ENCODE assay signal across 10 mouse cellular contexts in the genomic region with DNA sequence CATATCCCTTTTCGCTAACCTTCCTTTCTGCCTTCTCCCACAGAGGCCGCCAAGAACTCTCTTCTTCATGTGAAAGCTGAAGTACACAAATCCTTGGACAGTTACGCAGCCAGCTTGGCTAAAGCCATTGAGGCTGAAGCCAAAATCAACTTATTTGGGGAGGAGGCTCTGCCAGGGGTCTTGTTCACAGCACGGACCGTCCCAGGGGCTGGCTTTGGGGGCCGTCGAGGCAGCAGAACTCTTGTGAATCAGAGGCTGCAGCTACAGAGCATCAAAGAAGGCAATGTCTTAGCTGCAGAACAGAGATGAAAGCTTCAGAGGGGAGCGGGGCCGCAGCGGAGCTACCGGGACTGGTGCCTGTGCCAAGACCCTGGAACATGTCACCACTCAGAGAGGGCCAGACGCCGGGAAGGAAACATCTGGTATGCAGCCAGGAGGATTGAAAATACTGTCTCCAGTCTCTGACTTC. TPM values are rescaled to one million over a fixed set of nuclear protein-coding genes. Genes with fewer than 3 reads are reported as not detected.
DNase-seq lines count a peak whose midpoint lies in the region; ATAC-seq lines count a peak whose summit lies in the region.
"Had no signal": no experiment of that assay in that cellular context is flagged by ENCODE, and none has a peak within 500 bp of the region (broad histone marks: within the 10 kb centered on the region; RNA-seq: fewer than 3 reads in every experiment).

No protein-coding gene starts in this region.

- DNase-seq in left cerebral cortex, postnatal 14 days (ENCODE audit: low spot score in 2 of 2), result peak; percentile 20 to 29
- DNase-seq in left cerebral cortex, adult 11 months (ENCODE audit: low spot score), result no peak
- DNase-seq in gastrocnemius, postnatal 14 days, result peak; percentile 39
- DNase-seq in lung, postnatal 4 days, result peak; percentile 40 to 71
- no peak for DNase-seq in frontal cortex, adult 2 months (ENCODE audit: extremely low spot score in 1 of 2, low spot score in 1 of 2)
- no peak for DNase-seq in spleen, adult 12 weeks (ENCODE audit: low spot score)
- no peak for DNase-seq in cerebellum, postnatal 4 days (ENCODE audit: low spot score in 2 of 2)

- H3K4me2 ChIP-seq in heart, embryonic 15.5 days, result no peak overlapping the region
- H3K4me2 ChIP-seq: hindbrain, embryonic 12.5 days; limb, embryonic 12.5 days had no signal

- no peaks in the 10 kb centered on the region for H3K36me3 ChIP-seq in heart, embryonic 15.5 days

- no peak overlapping the region for H3K4me3 ChIP-seq in heart, embryonic 15.5 days
- H3K4me3 ChIP-seq: hindbrain, embryonic 12.5 days; limb, embryonic 12.5 days had no signal

- H3K27ac ChIP-seq in heart, embryonic 15.5 days, result peak overlapping the region; percentile 56
- H3K27ac ChIP-seq: hindbrain, embryonic 12.5 days; limb, embryonic 12.5 days had no signal

- WGBS in heart, embryonic 15.5 days, result 57% methylated on average over 13 of the region's 13 CpGs

- H3K4me1 ChIP-seq in heart, embryonic 15.5 days (replicated peaks), result peaks cover 18% of the 10 kb centered on the region
- H3K4me1 ChIP-seq: hindbrain, embryonic 12.5 days; limb, embryonic 12.5 days had no signal

- intact Hi-C loops in left cerebral cortex, postnatal 14 days (cut with DNase I), result loop anchor here (5.0 kb wide), 1 partner anchor 84 kb away; the partner anchor contains the start of gene Tiprl
- intact Hi-C loops in gastrocnemius, postnatal 14 days (cut with DNase I; ENCODE audit: low total_unique reads), result no loop called here

- H3K27me3 ChIP-seq in heart, embryonic 15.5 days, result no peaks in the 10 kb centered on the region
- H3K27me3 ChIP-seq: hindbrain, embryonic 12.5 days; limb, embryonic 12.5 days had no signal

- no peaks in the 10 kb centered on the region for H3K9me3 ChIP-seq in heart, embryonic 15.5 days (replicated peaks)
- H3K9me3 ChIP-seq: hindbrain, embryonic 12.5 days; limb, embryonic 12.5 days had no signal

- H3K9ac ChIP-seq in heart, embryonic 15.5 days, result no peak overlapping the region
- H3K9ac ChIP-seq: hindbrain, embryonic 12.5 days; limb, embryonic 12.5 days had no signal

- ATAC-seq in heart, embryonic 15.5 days (replicated peaks; ENCODE audit: insufficient number of reproducible peaks, insufficient read depth, low FRiP score, low read depth), result peak; percentile 63

RNA-seq across cellular contexts. Expression of gene Gpr161, which starts 25.8 kb away (rescaled TPM):
- 10 to 100 TPM in 1 of 2 experiments, 1 to 10 TPM in 1; 6.4 to 10.2 TPM for total RNA-seq in left cerebral cortex, postnatal 14 days (2021)
- total RNA-seq in gastrocnemius, postnatal 14 days (2021), result 1 to 10 TPM; 2.5 to 3.0 TPM
- polyA plus RNA-seq in heart, embryonic 15.5 days (2015; fragmentation: Nextera tagmentation; extraction: Ambion mirVana), result 0.47 and 0.81 TPM in 2 replicates
- polyA plus RNA-seq in frontal cortex, adult 2 months (2012; rRNA removed), result 4.5 and 5.0 TPM in 2 replicates

Comparison
In these comparisons a context has a peak if more than half of its experiments do, and no peak if none do; other contexts are left out.
1. DNase-seq: peak in left cerebral cortex, postnatal 14 days (2 of 2), gastrocnemius, postnatal 14 days (single experiment) and lung, postnatal 4 days (2 of 2); none in left cerebral cortex, adult 11 months (single experiment), frontal cortex, adult 2 months (0 of 2), spleen, adult 12 weeks (single experiment) and cerebellum, postnatal 4 days (0 of 2).